Mouse (Mus musculus): Measurements from ENCODE around the gene N4bp2. TPM values are rescaled to one million over a fixed set of nuclear protein-coding genes. Genes with fewer than 3 reads are reported as not detected.

Gene N4bp2
- polyA plus RNA-seq, 1 experiment from 2014 or later = 22.0 TPM

GRCm38 (mm10) chr5:65864946-65865345 is 101.6 kb downstream of the N4bp2 start:
- Histone ChIP-seq H3K27me3 (no peaks in the 10 kb centered on the region), H3K4me2 (replicated peaks) (no peak overlapping the region), H3K36me3 (no peaks in the 10 kb centered on the region), H3K4me3 (replicated peaks) (no peak overlapping the region), H3K4me1 (no peaks in the 10 kb centered on the region), H3K9me3 (replicated peaks) (no peaks in the 10 kb centered on the region), H3K27ac (replicated peaks) (no peak overlapping the region), H3K9ac (no peak overlapping the region)
- WGBS = 88% methylated on average over 3 of the region's 3 CpGs
- no peak for ATAC-seq (ENCODE audit: insufficient number of reproducible peaks, low FRiP score, low TSS enrichment, low read depth)

- Histone ChIP-seq H3K4me2 (replicated peaks) (no peak overlapping the region), H3K27ac (replicated peaks) (no peak overlapping the region), H3K27me3 (no peaks in the 10 kb centered on the region), H3K4me1 (no peaks in the 10 kb centered on the region), H3K9ac (no peak overlapping the region), H3K9me3 (replicated peaks) (no peaks in the 10 kb centered on the region), H3K4me3 (replicated peaks) (no peak overlapping the region), H3K36me3 (no peaks in the 10 kb centered on the region)
- ATAC-seq (ENCODE audit: insufficient number of reproducible peaks, low FRiP score, low TSS enrichment, low read depth) = no peak
- 91% methylated on average over 6 of the region's 6 CpGs for WGBS
Observed at GRCm38 (mm10) chr5:65866591-65866990, 103.3 kb downstream of the N4bp2 start.

GRCm38 (mm10) chr5:65867380-65868116 is 104.2 kb downstream of the N4bp2 start:
- no peak overlapping the region for H3K4me2 ChIP-seq (replicated peaks)
- no peak overlapping the region for H3K27ac ChIP-seq (replicated peaks)
- H3K4me1 ChIP-seq = no peaks in the 10 kb centered on the region
- H3K9ac ChIP-seq = no peak overlapping the region
- 78% methylated on average over 7 of the region's 7 CpGs for WGBS
- H3K9me3 ChIP-seq (replicated peaks) = no peaks in the 10 kb centered on the region
- H3K36me3 ChIP-seq = no peaks in the 10 kb centered on the region
- H3K27me3 ChIP-seq = no peaks in the 10 kb centered on the region
- no peak for ATAC-seq (ENCODE audit: insufficient number of reproducible peaks, low FRiP score, low TSS enrichment, low read depth)
- no peak overlapping the region for H3K4me3 ChIP-seq (replicated peaks)

- H3K36me3 ChIP-seq = no peaks in the 10 kb centered on the region
Observed at GRCm38 (mm10) chr5:65868419-65868818, 105.1 kb downstream of the N4bp2 start.

GRCm38 (mm10) chr5:65869660-65870059 is 106.3 kb downstream of the N4bp2 start:
- Histone ChIP-seq H3K9ac (no peak overlapping the region), H3K27me3 (no peaks in the 10 kb centered on the region), H3K36me3 (no peaks in the 10 kb centered on the region), H3K4me1 (no peaks in the 10 kb centered on the region), H3K4me3 (replicated peaks) (no peak overlapping the region), H3K4me2 (replicated peaks) (no peak overlapping the region), H3K9me3 (replicated peaks) (no peaks in the 10 kb centered on the region), H3K27ac (replicated peaks) (no peak overlapping the region)
- 86% methylated on average over 4 of the region's 4 CpGs for WGBS
- ATAC-seq (ENCODE audit: insufficient number of reproducible peaks, low FRiP score, low TSS enrichment, low read depth) = no peak

More at GRCm38 (mm10) chr5:65868419-65868818, 105.1 kb downstream of the N4bp2 start:
- Histone ChIP-seq H3K4me2 (replicated peaks) (no peak overlapping the region), H3K4me1 (no peaks in the 10 kb centered on the region), H3K9me3 (replicated peaks) (no peaks in the 10 kb centered on the region), H3K27ac (replicated peaks) (no peak overlapping the region), H3K4me3 (replicated peaks) (no peak overlapping the region), H3K9ac (no peak overlapping the region), H3K27me3 (no peaks in the 10 kb centered on the region)
- ATAC-seq (ENCODE audit: insufficient number of reproducible peaks, low FRiP score, low TSS enrichment, low read depth) = no peak
- 65% methylated on average over 3 of the region's 3 CpGs for WGBS

GRCm38 (mm10) chr5:65871276-65871875 is 108.1 kb downstream of the N4bp2 start:
- 85% methylated on average over 13 of the region's 13 CpGs for WGBS
- Histone ChIP-seq H3K27ac (replicated peaks) (no peak overlapping the region), H3K9me3 (replicated peaks) (no peaks in the 10 kb centered on the region), H3K4me2 (replicated peaks) (no peak overlapping the region), H3K27me3 (no peaks in the 10 kb centered on the region), H3K4me3 (replicated peaks) (no peak overlapping the region), H3K9ac (no peak overlapping the region), H3K36me3 (no peaks in the 10 kb centered on the region), H3K4me1 (no peaks in the 10 kb centered on the region)
- no peak for ATAC-seq (ENCODE audit: insufficient number of reproducible peaks, low FRiP score, low TSS enrichment, low read depth)

GRCm38 (mm10) chr5:65873212-65873611 is 109.9 kb downstream of the N4bp2 start:
- ATAC-seq (ENCODE audit: insufficient number of reproducible peaks, low FRiP score, low TSS enrichment, low read depth) = no peak
- WGBS = 78% methylated on average over 4 of the region's 4 CpGs
- H3K9ac ChIP-seq = no peak overlapping the region
- no peaks in the 10 kb centered on the region for H3K9me3 ChIP-seq (replicated peaks)
- H3K4me2 ChIP-seq (replicated peaks) = no peak overlapping the region
- no peak overlapping the region for H3K27ac ChIP-seq (replicated peaks)
- H3K27me3 ChIP-seq = no peaks in the 10 kb centered on the region
- no peak overlapping the region for H3K4me3 ChIP-seq (replicated peaks)
- no peaks in the 10 kb centered on the region for H3K36me3 ChIP-seq
- H3K4me1 ChIP-seq = no peaks in the 10 kb centered on the region

GRCm38 (mm10) chr5:65875269-65875668 is 111.9 kb downstream of the N4bp2 start:
- H3K4me2 ChIP-seq (replicated peaks) = no peak overlapping the region
- no peaks in the 10 kb centered on the region for H3K4me1 ChIP-seq
- H3K4me3 ChIP-seq (replicated peaks) = no peak overlapping the region
- WGBS = 90% methylated on average over 7 of the region's 7 CpGs
- H3K9me3 ChIP-seq (replicated peaks) = no peaks in the 10 kb centered on the region
- H3K27me3 ChIP-seq = no peaks in the 10 kb centered on the region
- H3K27ac ChIP-seq (replicated peaks) = no peak overlapping the region
- no peak for ATAC-seq (ENCODE audit: insufficient number of reproducible peaks, low FRiP score, low TSS enrichment, low read depth)
- no peaks in the 10 kb centered on the region for H3K36me3 ChIP-seq
- H3K9ac ChIP-seq = no peak overlapping the region

GRCm38 (mm10) chr5:65878367-65878766 is 115.0 kb downstream of the N4bp2 start:
- no peaks in the 10 kb centered on the region for H3K27me3 ChIP-seq
- WGBS = 65% methylated on average over 3 of the region's 3 CpGs
- no peak overlapping the region for H3K9ac ChIP-seq
- no peaks in the 10 kb centered on the region for H3K4me1 ChIP-seq
- no peak overlapping the region for H3K4me3 ChIP-seq (replicated peaks)
- H3K4me2 ChIP-seq (replicated peaks) = no peak overlapping the region
- no peak overlapping the region for H3K27ac ChIP-seq (replicated peaks)
- no peak for ATAC-seq (ENCODE audit: insufficient number of reproducible peaks, low FRiP score, low TSS enrichment, low read depth)
- no peaks in the 10 kb centered on the region for H3K36me3 ChIP-seq
- no peaks in the 10 kb centered on the region for H3K9me3 ChIP-seq (replicated peaks)

Other genes with a start within 250 kb of the N4bp2 start
- 142 and 154 TPM in 2 replicates for gene Smim14, start 226.3 kb upstream of the N4bp2 start, polyA plus RNA-seq (2015; fragmentation: Nextera tagmentation; extraction: Ambion mirVana)
- gene Ube2k, start 226.3 kb upstream of the N4bp2 start, polyA plus RNA-seq (2015; fragmentation: Nextera tagmentation; extraction: Ambion mirVana) = 172 and 181 TPM in 2 replicates
- 57.4 and 61.2 TPM in 2 replicates for gene Pds5a, start 65.2 kb upstream of the N4bp2 start, polyA plus RNA-seq (2015; fragmentation: Nextera tagmentation; extraction: Ambion mirVana)
- 1.8 and 2.2 TPM in 2 replicates for gene Rhoh, start 97.7 kb downstream of the N4bp2 start, polyA plus RNA-seq (2015; fragmentation: Nextera tagmentation; extraction: Ambion mirVana)
- gene Chrna9, start 171.4 kb downstream of the N4bp2 start, polyA plus RNA-seq (2015; fragmentation: Nextera tagmentation; extraction: Ambion mirVana) = 0.80 TPM in 1 of 2 replicates, not detected in the other
- 0.87 and 1.9 TPM in 2 replicates for gene 9130230L23Rik, start 240.8 kb downstream of the N4bp2 start, polyA plus RNA-seq (2015; fragmentation: Nextera tagmentation; extraction: Ambion mirVana)